Mouse (Mus musculus) hindbrain, embryonic 16.5 days (tissue): ENCODE measurements around the gene Atp8b4. TPM values are rescaled to one million over a fixed set of nuclear protein-coding genes. Genes with fewer than 3 reads are reported as not detected.

Experiments
- ATAC-seq: fragments of 200-750 bp; cut with Nextera tagmentation; 2 replicates; pipeline ENCODE4 v1.8.0; 2017; ENCODE audit warnings: moderate TSS enrichment, moderate library complexity
- H3K27ac ChIP-seq: fragments of 300-500 bp; sonication (generic); 2 replicates; pipeline ENCODE4 v1.5.1; 2014; ENCODE audit warnings: low read depth, mild to moderate bottlenecking, control low read depth, low read length, moderate library complexity
- H3K27me3 ChIP-seq: fragments of 300-500 bp; sonication (generic); replicated peaks from 2 replicates; pipeline ENCODE4 v1.6.1; 2014; ENCODE audit warnings: low read length; ENCODE audit not compliant: control insufficient read depth, insufficient read depth
- H3K36me3 ChIP-seq: fragments of 300-500 bp; sonication (generic); 2 replicates; pipeline ENCODE4 v1.6.1; 2014; ENCODE audit warnings: mild to moderate bottlenecking, low read length, moderate library complexity, mixed read lengths; ENCODE audit not compliant: control insufficient read depth, insufficient read depth
- H3K4me1 ChIP-seq: fragments of 300-500 bp; sonication (generic); 2 replicates; pipeline ENCODE4 v1.6.1; 2014; ENCODE audit warnings: low read depth, low read length; ENCODE audit not compliant: control insufficient read depth, insufficient read depth
- H3K4me2 ChIP-seq: fragments of 300-500 bp; sonication (generic); 2 replicates; pipeline ENCODE4 v1.6.1; 2014; ENCODE audit warnings: mild to moderate bottlenecking, low read length, control low read depth, moderate library complexity
- H3K4me3 ChIP-seq: fragments of 300-500 bp; sonication (generic); 2 replicates; pipeline ENCODE4 v1.5.1; 2014; ENCODE audit warnings: mild to moderate bottlenecking, low read length, control low read depth, moderate library complexity
- H3K9ac ChIP-seq: fragments of 300-500 bp; sonication (generic); 2 replicates; pipeline ENCODE4 v1.6.1; 2014; ENCODE audit warnings: low read depth, mild to moderate bottlenecking, control low read depth, low read length, moderate library complexity
- H3K9me3 ChIP-seq: fragments of 300-500 bp; sonication (generic); 2 replicates; pipeline ENCODE4 v1.6.1; 2014; ENCODE audit warnings: mild to moderate bottlenecking, low read length, moderate library complexity; ENCODE audit not compliant: control insufficient read depth
- WGBS: fragments of 180-500 bp; shearing (Covaris S2); extraction: QIAGEN DNeasy Blood & Tissue Kit; methylation state at CpG from one replicate; pipeline ENCODE4 v1.1.7; 2014; 5-methylcytosine and 5-hydroxymethylcytosine counted together
- polyA plus RNA-seq: library from polyadenylated mRNA; unstranded; fragments of >200 nt; fragmentation: Nextera tagmentation; extraction: Ambion mirVana; gene quantifications from 2 replicates; pipeline ENCODE4 v1.2.1, GENCODE M21; 2015

Atp8b4 gene
- polyA plus RNA-seq, 1 experiment from 2014 or later: 0.15 TPM

DNA sequence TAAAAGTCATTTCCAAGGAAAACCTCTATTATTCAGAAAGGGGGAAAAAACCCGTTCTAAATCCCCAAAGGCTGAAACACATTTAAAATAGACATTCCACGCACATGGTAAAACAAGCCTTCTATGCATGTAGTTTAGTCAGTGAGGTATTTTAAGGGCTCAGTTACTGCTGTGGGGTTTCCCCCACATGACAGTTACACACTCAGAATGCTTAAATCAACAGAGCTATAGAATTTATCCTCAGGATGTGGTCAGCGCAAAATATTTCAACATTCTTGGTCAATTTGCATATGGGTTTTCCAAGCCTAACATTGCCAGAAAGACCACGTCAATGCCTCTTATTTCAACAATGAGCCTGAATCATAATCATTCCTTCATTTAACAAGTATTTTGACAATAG, 190.5 kb downstream of the Atp8b4 start:
- Histone ChIP-seq H3K27ac (no peak overlapping the region), H3K9me3 (no peaks in the 10 kb centered on the region)
- 84% methylated on average over 4 of the region's 4 CpGs for WGBS

GRCm38 (mm10) chr2:126304621-126305020, 195.9 kb downstream of the Atp8b4 start:
- no peak for ATAC-seq
- Histone ChIP-seq H3K27ac (no peak overlapping the region), H3K9me3 (no peaks in the 10 kb centered on the region), H3K9ac (no peak overlapping the region), H3K4me3 (no peak overlapping the region), H3K36me3 (no peaks in the 10 kb centered on the region), H3K4me2 (no peak overlapping the region), H3K4me1 (no peaks in the 10 kb centered on the region), H3K27me3 (no peaks in the 10 kb centered on the region)
- WGBS: 82% methylated on average over 5 of the region's 5 CpGs

More for the DNA sequence above, 190.5 kb downstream of the Atp8b4 start:
- no peaks in the 10 kb centered on the region for H3K27me3 ChIP-seq
- H3K36me3 ChIP-seq: no peaks in the 10 kb centered on the region
- no peak overlapping the region for H3K4me2 ChIP-seq
- no peaks in the 10 kb centered on the region for H3K4me1 ChIP-seq
- H3K4me3 ChIP-seq: no peak overlapping the region
- H3K9ac ChIP-seq: no peak overlapping the region
- ATAC-seq: no peak

- Histone ChIP-seq H3K4me2 (no peak overlapping the region), H3K36me3 (no peaks in the 10 kb centered on the region), H3K9ac (no peak overlapping the region), H3K4me1 (no peaks in the 10 kb centered on the region), H3K27ac (no peak overlapping the region), H3K4me3 (no peak overlapping the region), H3K9me3 (no peaks in the 10 kb centered on the region), H3K27me3 (no peaks in the 10 kb centered on the region)
- 44% methylated on average over 3 of the region's 3 CpGs for WGBS
- ATAC-seq: no peak
Observed at GRCm38 (mm10) chr2:126303226-126303625, 197.2 kb downstream of the Atp8b4 start.

- Histone ChIP-seq H3K4me2 (no peak overlapping the region), H3K27me3 (no peaks in the 10 kb centered on the region), H3K9me3 (no peaks in the 10 kb centered on the region), H3K27ac (no peak overlapping the region), H3K4me3 (no peak overlapping the region), H3K9ac (no peak overlapping the region), H3K36me3 (no peaks in the 10 kb centered on the region), H3K4me1 (no peaks in the 10 kb centered on the region)
- 52% methylated on average over 3 of the region's 3 CpGs for WGBS
- no peak for ATAC-seq
Observed at GRCm38 (mm10) chr2:126302381-126302780, 198.1 kb downstream of the Atp8b4 start.

DNA sequence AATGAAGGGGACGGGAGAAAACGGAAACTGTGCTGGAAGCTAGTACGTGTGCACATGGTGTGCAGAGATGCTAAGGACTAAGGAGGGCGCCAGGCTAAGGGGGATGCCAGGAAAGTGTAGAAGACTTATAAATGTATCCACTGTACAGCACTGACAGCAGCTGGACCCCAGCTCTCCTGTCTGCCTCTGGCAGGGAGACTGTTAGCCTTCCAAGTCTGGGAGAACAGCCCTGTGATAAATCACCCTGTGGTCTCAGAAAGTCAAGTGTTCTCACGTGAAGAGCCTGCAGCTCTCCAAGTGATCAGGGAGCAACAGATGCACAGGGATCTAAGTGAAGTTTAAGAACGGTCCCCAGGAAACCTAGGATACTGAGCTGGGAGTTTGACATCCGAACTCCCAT, 209.8 kb downstream of the Atp8b4 start:
- Histone ChIP-seq H3K4me2 (no peak overlapping the region), H3K4me1 (no peaks in the 10 kb centered on the region), H3K9ac (no peak overlapping the region), H3K9me3 (no peaks in the 10 kb centered on the region), H3K27ac (no peak overlapping the region), H3K36me3 (no peaks in the 10 kb centered on the region), H3K27me3 (no peaks in the 10 kb centered on the region), H3K4me3 (no peak overlapping the region)
- WGBS: 87% methylated on average over 7 of the region's 7 CpGs
- ATAC-seq: no peak

DNA sequence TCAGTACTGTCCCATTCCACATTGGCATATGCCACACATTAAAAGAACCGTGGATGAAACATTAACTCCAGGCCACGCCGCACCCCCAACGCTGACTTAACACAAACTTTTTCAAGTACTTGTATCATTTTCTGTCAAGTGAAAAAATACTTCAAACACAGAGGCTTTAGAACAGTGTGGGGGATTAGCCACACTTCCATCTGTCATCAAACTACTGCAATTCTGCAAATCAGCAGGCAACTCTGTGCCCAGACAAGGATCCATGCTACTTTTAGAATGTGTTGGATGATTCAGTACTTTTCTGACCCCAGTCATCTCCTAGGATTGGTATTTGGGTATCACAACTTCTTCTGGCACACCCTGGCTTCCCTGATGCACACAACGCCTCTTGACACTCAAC, 212.5 kb downstream of the Atp8b4 start:
- Histone ChIP-seq H3K9ac (no peak overlapping the region), H3K9me3 (no peaks in the 10 kb centered on the region), H3K4me3 (no peak overlapping the region), H3K4me2 (no peak overlapping the region), H3K36me3 (no peaks in the 10 kb centered on the region), H3K27me3 (no peaks in the 10 kb centered on the region), H3K27ac (no peak overlapping the region), H3K4me1 (no peaks in the 10 kb centered on the region)
- ATAC-seq: no peak
- WGBS: 91% methylated on average over 5 of the region's 5 CpGs

GRCm38 (mm10) chr2:126286420-126286819, 214.1 kb downstream of the Atp8b4 start:
- H3K4me2 ChIP-seq: no peak overlapping the region
- no peaks in the 10 kb centered on the region for H3K27me3 ChIP-seq
- no peaks in the 10 kb centered on the region for H3K4me1 ChIP-seq
- H3K9me3 ChIP-seq: no peaks in the 10 kb centered on the region
- 81% methylated on average over 7 of the region's 7 CpGs for WGBS
- H3K36me3 ChIP-seq: no peaks in the 10 kb centered on the region
- no peak overlapping the region for H3K27ac ChIP-seq
- no peak overlapping the region for H3K4me3 ChIP-seq
- ATAC-seq: no peak
- H3K9ac ChIP-seq: no peak overlapping the region

- Histone ChIP-seq H3K9ac (no peak overlapping the region), H3K27ac (no peak overlapping the region), H3K4me1 (no peaks in the 10 kb centered on the region), H3K4me3 (no peak overlapping the region), H3K9me3 (no peaks in the 10 kb centered on the region), H3K27me3 (no peaks in the 10 kb centered on the region), H3K4me2 (no peak overlapping the region), H3K36me3 (no peaks in the 10 kb centered on the region)
- WGBS: 80% methylated on average over 6 of the region's 6 CpGs
- no peak for ATAC-seq
Observed at GRCm38 (mm10) chr2:126284071-126284470, 216.4 kb downstream of the Atp8b4 start.

DNA sequence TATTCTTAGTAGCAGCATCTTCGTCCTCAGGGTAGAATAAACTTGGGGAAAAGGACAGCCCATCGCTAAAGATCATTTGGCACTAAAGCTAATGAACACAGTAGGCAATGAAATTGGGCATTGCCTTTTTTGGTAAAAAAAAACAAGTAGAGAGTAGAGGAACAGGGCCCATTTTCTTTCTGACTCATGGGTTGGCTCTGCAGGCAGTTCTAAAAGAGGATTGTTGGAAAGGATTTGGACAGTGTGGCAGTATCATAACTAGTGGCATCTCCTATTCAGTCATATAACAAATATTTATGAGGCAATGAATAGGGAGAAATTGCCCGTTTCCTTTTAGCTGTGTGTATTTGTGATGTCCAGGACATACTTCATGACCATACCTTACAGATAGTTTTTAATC, 217.4 kb downstream of the Atp8b4 start:
- WGBS: 77% methylated on average over 3 of the region's 3 CpGs
- no peak for ATAC-seq
- no peak overlapping the region for H3K4me3 ChIP-seq
- no peak overlapping the region for H3K27ac ChIP-seq
- H3K9ac ChIP-seq: no peak overlapping the region
- H3K4me1 ChIP-seq: no peaks in the 10 kb centered on the region
- H3K9me3 ChIP-seq: no peaks in the 10 kb centered on the region
- H3K4me2 ChIP-seq: no peak overlapping the region
- H3K36me3 ChIP-seq: no peaks in the 10 kb centered on the region
- no peaks in the 10 kb centered on the region for H3K27me3 ChIP-seq

DNA sequence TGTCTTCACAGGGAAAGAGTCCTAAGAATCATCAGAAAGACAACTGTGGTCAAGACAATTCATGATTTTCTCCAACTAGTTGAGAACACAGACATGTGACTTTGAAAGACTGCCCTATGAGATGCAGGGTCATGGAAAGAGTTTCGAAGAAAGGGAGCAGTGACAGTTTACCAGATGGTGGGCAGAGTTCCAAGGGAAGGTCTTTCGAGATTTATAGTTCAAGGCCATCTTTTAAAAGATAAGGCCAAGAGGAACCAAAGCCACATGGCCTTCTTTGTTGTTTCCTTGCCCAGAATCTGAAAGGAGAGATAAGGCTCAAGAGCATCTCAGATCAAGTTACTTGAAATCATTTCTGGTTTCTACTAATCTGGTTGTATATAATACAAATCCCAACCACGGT, 225.0 kb downstream of the Atp8b4 start:
- H3K9me3 ChIP-seq: no peaks in the 10 kb centered on the region
- 87% methylated on average over 3 of the region's 3 CpGs for WGBS
- no peaks in the 10 kb centered on the region for H3K27me3 ChIP-seq
- no peak overlapping the region for H3K4me2 ChIP-seq
- no peak overlapping the region for H3K27ac ChIP-seq
- no peak overlapping the region for H3K9ac ChIP-seq
- no peaks in the 10 kb centered on the region for H3K36me3 ChIP-seq
- H3K4me3 ChIP-seq: no peak overlapping the region
- no peaks in the 10 kb centered on the region for H3K4me1 ChIP-seq
- no peak for ATAC-seq
